Mouse (Mus musculus) gastrocnemius, adult 18-20 months (tissue): ENCODE data around the gene Vsig2. TPM values are rescaled to one million over a fixed set of nuclear protein-coding genes. Genes with fewer than 3 reads are reported as not detected.

ENCODE experiments used
- DNase-seq: peaks from one replicate; pipeline ENCODE4 v3.0.0; 2021; ENCODE audit warnings: low spot score
- total RNA-seq, 2 experiments: library from RNA; stranded (reverse); gene quantifications; 2 replicates each; pipeline ENCODE4 v1.2.3; 2021

Gene Vsig2
- total RNA-seq, 2 experiments from 2014 or later, result 0.55 to 0.85 TPM

DNA sequence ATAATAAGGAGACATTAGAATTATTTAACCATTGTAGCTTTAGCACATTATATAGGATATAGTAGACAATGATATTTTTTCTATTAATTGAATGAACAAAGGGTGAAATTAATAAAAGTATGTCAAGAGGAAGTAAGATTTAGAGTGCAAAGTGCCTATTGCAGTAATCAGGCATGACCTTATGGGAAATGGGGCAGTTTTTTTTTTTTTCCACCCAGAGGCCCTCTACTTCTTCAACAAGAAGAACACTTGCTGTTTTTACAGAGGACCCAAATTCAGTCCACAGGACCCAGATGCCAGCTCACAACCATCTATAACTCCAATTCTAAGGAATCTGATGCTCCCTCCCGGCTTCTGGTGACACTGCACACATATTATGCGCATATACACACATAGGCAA is 21.6 kb downstream of the Vsig2 start:
- DNase-seq, result no peak

DNA sequence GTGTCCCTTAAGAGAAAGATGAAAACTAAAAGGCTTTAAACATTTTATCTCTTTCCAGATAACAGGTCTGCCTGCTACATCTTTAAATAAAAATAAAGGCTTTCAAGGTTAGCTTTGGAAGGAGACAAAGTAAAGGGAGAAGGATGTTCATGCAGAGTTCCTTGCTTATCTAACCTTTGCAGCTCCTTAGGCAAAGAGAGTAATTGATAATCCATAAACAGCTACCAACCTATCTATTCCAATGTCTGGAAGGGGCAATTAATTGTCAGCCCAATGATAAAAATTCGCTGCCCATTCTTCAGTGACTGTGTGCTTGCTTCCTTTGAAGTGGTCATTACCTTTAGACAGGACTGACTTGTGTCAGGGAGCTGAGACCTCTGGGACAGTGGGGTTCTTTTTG is 24.8 kb downstream of the Vsig2 start:
- no peak for DNase-seq

DNA sequence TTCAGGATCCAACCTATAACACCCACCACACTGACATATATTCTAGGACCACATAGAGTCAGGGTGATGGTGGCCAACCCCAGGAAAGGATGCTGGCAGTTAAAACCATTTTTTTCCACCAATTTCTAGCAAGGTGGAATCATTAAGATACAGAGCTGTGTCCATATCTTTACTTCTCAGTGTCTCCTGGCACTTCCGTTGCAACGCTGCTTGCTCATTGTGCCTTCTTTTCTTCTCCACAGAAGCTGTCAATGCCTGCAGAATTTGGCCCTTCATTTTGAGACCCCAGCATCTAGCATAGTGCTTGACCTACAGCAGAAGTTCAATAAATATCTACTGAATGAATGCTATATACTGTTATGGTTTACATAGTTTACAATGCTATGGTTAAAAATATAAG is 28.0 kb downstream of the Vsig2 start:
- DNase-seq, result no peak

- no peak for DNase-seq
Observed at GRCm38 (mm10) chr9:37567454-37567853, 28.4 kb downstream of the Vsig2 start.

GRCm38 (mm10) chr9:37567892-37568604 is 29.0 kb downstream of the Vsig2 start:
- DNase-seq, result no peak

GRCm38 (mm10) chr9:37568605-37569214 is 29.7 kb downstream of the Vsig2 start:
- no peak for DNase-seq

GRCm38 (mm10) chr9:37569231-37569835 is 30.3 kb downstream of the Vsig2 start:
- DNase-seq, result no peak

DNA sequence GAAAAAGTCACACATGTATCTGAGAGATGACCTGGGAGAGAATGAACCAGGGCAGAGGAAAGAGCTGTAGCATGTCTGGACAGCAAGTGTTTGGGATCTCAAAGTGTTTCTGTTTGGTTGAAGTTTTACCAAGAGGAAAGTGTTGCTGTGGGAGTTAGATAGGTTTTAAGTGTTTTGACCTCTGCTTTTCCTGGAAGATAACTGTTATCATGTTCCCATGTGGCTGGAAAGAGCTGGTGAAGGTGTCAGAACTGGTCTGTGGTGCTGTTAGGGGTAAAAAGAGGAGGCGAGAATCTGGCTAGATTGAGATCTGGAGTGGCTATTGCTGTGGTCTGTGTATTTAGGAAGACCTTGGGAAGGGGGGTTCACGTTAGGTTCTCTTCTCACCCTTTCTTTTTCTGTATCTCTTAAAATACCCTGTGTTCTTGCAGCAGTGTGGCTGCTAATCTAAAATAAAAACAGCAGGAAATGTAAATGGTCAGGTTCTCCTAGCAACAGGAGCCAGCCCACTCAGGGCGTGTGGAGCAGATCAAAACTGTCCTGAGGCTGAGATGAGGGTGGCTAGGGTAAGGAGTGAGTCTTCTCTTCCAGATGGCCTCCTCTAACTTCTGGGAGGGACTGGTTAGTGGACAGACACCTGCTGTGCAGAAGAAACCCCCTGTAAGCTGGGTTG is 33.3 kb downstream of the Vsig2 start:
- no peak for DNase-seq

DNA sequence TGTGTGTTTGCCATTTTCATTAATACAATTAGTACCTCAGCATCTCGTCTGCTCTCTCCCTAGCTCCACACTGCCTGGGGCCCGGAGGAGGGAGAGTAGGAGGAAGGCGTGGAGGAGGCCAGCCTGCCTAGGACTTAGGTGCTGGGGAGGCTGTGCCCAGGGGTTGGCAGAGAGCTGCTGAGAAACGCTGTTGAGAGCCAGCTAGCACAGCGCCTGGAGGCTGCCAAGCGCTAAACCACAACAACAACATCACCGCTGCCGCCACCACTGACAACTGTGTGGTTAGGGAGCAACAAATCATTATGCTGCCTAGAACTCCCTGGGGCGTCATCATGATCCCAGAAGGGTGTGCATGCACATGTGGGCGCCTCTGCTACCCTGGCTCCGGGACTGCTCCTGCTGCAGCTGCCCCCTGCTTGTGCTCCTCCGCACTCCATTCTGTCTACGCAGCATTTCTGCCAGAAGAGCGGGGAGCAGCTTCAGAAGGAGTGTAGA is 37.4 kb downstream of the Vsig2 start:
- DNase-seq, result no peak

- no peak for DNase-seq
Observed at GRCm38 (mm10) chr9:37583594-37583993, 44.5 kb downstream of the Vsig2 start.

DNA sequence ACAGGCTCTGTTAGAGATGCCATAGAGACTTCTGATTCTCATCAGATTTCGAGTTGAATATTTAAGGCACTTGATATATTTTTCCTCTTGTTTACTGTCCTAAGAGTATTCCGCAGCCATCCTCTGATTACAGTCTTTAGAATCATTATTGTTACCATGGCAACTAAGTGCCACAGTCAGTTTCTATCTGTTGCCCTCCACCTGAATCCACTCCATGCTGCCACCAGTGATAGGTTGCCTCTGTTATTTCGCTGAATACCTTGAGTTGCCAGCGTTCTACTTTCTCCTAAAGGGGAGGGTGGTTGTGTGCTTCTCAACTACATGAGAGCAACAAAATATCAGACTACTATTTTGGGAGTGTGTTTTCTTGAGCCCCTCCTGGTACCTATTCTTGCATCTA is 47.7 kb downstream of the Vsig2 start:
- no peak for DNase-seq

GRCm38 (mm10) chr9:37590381-37590780 is 51.3 kb downstream of the Vsig2 start:
- no peak for DNase-seq

DNA sequence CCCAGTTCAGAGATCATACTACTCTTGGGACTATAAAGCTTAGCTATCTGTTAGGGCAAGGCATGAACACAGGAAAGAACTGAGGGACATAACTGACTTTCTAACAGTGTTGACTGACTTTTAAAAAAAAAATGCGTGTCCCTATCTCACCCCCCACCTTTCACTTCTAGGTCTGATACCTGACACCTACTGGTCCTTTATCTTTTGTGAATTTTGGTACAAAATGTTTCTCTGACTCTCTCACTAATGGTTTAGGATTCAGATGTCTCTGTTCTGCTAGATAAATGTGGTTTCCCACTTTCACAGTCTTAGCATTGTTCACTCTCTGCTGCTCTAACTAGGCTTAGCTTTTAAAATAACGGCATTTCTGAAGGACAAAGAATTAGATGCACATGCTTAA is 53.0 kb downstream of the Vsig2 start:
- no peak for DNase-seq

DNA sequence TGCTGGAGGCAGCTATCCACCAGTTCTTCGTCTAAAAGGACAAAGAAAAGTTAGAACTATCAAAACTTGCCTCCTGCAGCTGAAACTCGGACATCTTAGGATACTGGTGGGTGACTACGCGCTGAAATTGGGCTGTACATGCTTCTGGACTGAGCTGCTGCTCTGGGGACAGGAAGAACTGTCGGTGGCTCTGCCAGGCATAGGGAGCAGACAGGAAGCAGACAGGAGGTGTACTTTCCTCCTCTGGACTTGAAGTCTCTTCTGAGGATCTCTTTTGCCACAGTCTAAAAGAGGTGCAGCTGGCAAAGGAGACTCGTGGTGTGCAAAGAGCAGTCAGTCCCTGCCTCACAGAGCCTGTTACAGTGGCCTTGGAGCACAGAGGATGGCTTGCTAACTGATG is 53.6 kb downstream of the Vsig2 start:
- no peak for DNase-seq

DNA sequence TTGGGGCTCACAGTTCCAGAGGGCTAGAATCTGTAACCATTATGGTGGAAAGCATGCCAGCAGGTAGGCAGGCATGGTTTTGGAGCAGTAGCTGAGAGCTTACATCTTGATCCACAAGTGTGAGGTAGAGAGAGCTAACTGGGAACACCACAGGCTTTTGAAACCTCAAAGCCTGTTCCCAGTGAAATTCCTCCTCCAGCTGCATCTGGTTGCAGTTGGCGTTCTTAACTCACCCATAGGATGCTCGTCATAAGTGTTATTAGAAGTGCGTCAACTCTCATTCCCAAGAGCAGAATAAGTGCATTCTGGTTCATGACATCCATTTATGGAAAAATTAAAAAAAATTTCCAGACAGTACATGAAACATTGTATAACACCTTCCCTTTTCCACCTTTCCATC is 54.6 kb downstream of the Vsig2 start:
- DNase-seq, result no peak

Other genes starting within 250 kb of the Vsig2 start
- 1 to 10 TPM; 1.5 TPM for gene Ccdc15, start 190.8 kb upstream of the Vsig2 start, total RNA-seq
- gene Hepacam, start 171.9 kb upstream of the Vsig2 start, total RNA-seq, result under 1 TPM; 0.11 to 0.17 TPM
- 10 to 100 TPM in 1 of 2 experiments, 1 to 10 TPM in 1; 6.4 to 10.1 TPM for gene Robo4, start 137.4 kb upstream of the Vsig2 start, total RNA-seq
- gene Robo3, start 106.0 kb upstream of the Vsig2 start, total RNA-seq, result not detected
- 1 to 10 TPM; 3.2 to 5.5 TPM for gene Msantd2, start 49.9 kb upstream of the Vsig2 start, total RNA-seq
- 10 to 100 TPM; 17.9 to 18.5 TPM for gene Esam, start 11.2 kb upstream of the Vsig2 start, total RNA-seq
- gene Nrgn, start 13.6 kb downstream of the Vsig2 start, total RNA-seq, result under 1 TPM; 0.34 to 0.57 TPM
- gene Siae, start 16.4 kb downstream of the Vsig2 start, total RNA-seq, result 1 to 10 TPM; 3.3 to 4.0 TPM
- 1 to 10 TPM; 2.8 to 3.5 TPM for gene Spa17, start 74.5 kb downstream of the Vsig2 start, total RNA-seq
- gene Tbrg1, start 118.1 kb downstream of the Vsig2 start, total RNA-seq, result 10 to 100 TPM; 30.6 to 33.3 TPM
- gene Panx3, start 130.0 kb downstream of the Vsig2 start, total RNA-seq, result not detected
- not detected for gene Olfr160, start 177.0 kb downstream of the Vsig2 start, total RNA-seq
- gene Olfr874, start 205.9 kb downstream of the Vsig2 start, total RNA-seq, result not detected
- not detected for gene Olfr875, start 232.6 kb downstream of the Vsig2 start, total RNA-seq